Mouse (Mus musculus): Measurements from ENCODE around the gene Zfp768. TPM values are rescaled to one million over a fixed set of nuclear protein-coding genes. Genes with fewer than 3 reads are reported as not detected.

Gene Zfp768
- polyA plus RNA-seq, 1 experiment from 2014 or later = 21.9 TPM

GRCm38 (mm10) chr7:127296098-127296497, 49.3 kb downstream of the Zfp768 start, which contains the start of gene Itgal:
Gene Itgal (plus strand): TSS chr7:127296260.
- H3K27me3 ChIP-seq (replicated peaks; ENCODE audit: control insufficient read depth, insufficient read depth, low read length) = no peaks in the 10 kb centered on the region
- no peak within 1 kb of the TSS for H3K4me2 ChIP-seq (ENCODE audit: low read depth, low read length)
- H3K4me3 ChIP-seq (ENCODE audit: low read length) = no peak within 1 kb of the TSS
- no peaks in the 10 kb centered on the region for H3K36me3 ChIP-seq (ENCODE audit: control insufficient read depth, insufficient read depth, low read length)
- H3K27ac ChIP-seq (ENCODE audit: low read length) = no peak within 1 kb of the TSS
- H3K4me1 ChIP-seq (ENCODE audit: control insufficient read depth, insufficient read depth, low read length) = no peaks in the 10 kb centered on the region
- no peak within 1 kb of the TSS for H3K9ac ChIP-seq (ENCODE audit: low read depth, low read length)
- ATAC-seq = no peak
- no peaks in the 10 kb centered on the region for H3K9me3 ChIP-seq (ENCODE audit: control insufficient read depth, low read length)
- WGBS = 72% methylated on average over 11 of the region's 11 CpGs

Other genes with a start within 250 kb of the Zfp768 start
- 4.9 and 6.8 TPM in 2 replicates for gene Qprt, start 223.4 kb downstream of the Zfp768 start, polyA plus RNA-seq (2015; fragmentation: Nextera tagmentation; extraction: Ambion mirVana)
- 0.26 and 0.42 TPM in 2 replicates for gene Spn, start 207.8 kb downstream of the Zfp768 start, polyA plus RNA-seq (2015; fragmentation: Nextera tagmentation; extraction: Ambion mirVana)
- gene Cd2bp2, start 149.5 kb downstream of the Zfp768 start, polyA plus RNA-seq (2015; fragmentation: Nextera tagmentation; extraction: Ambion mirVana) = 42.2 and 43.3 TPM in 2 replicates
- 15.5 and 18.4 TPM in 2 replicates for gene Tbc1d10b, start 137.1 kb downstream of the Zfp768 start, polyA plus RNA-seq (2015; fragmentation: Nextera tagmentation; extraction: Ambion mirVana)
- 20.3 and 21.0 TPM in 2 replicates for gene Mylpf, start 136.7 kb downstream of the Zfp768 start, polyA plus RNA-seq (2015; fragmentation: Nextera tagmentation; extraction: Ambion mirVana)
- 21.6 and 23.6 TPM in 2 replicates for gene Zfp553, start 112.5 kb downstream of the Zfp768 start, polyA plus RNA-seq (2015; fragmentation: Nextera tagmentation; extraction: Ambion mirVana)
- gene Sept1, start 112.5 kb downstream of the Zfp768 start, polyA plus RNA-seq (2015; fragmentation: Nextera tagmentation; extraction: Ambion mirVana) = 15.4 and 16.3 TPM in 2 replicates
- 34.2 and 37.8 TPM in 2 replicates for gene Zfp771, start 101.3 kb downstream of the Zfp768 start, polyA plus RNA-seq (2015; fragmentation: Nextera tagmentation; extraction: Ambion mirVana)
- gene Dctpp1, start 84.9 kb downstream of the Zfp768 start, polyA plus RNA-seq (2015; fragmentation: Nextera tagmentation; extraction: Ambion mirVana) = 176 and 195 TPM in 2 replicates
- 187 and 224 TPM in 2 replicates for gene Sephs2, start 71.5 kb downstream of the Zfp768 start, polyA plus RNA-seq (2015; fragmentation: Nextera tagmentation; extraction: Ambion mirVana)
- 2.4 and 2.8 TPM in 2 replicates for gene Itgal, start 49.3 kb downstream of the Zfp768 start, polyA plus RNA-seq (2015; fragmentation: Nextera tagmentation; extraction: Ambion mirVana)
- 11.7 and 13.6 TPM in 2 replicates for gene Zfp747, start 30.5 kb upstream of the Zfp768 start, polyA plus RNA-seq (2015; fragmentation: Nextera tagmentation; extraction: Ambion mirVana)
- gene 9130019O22Rik, start 41.6 kb upstream of the Zfp768 start, polyA plus RNA-seq (2015; fragmentation: Nextera tagmentation; extraction: Ambion mirVana) = 6.9 and 7.2 TPM in 2 replicates
- 8.2 and 10.2 TPM in 2 replicates for gene E430018J23Rik, start 48.0 kb upstream of the Zfp768 start, polyA plus RNA-seq (2015; fragmentation: Nextera tagmentation; extraction: Ambion mirVana)
- gene Zfp764, start 61.2 kb upstream of the Zfp768 start, polyA plus RNA-seq (2015; fragmentation: Nextera tagmentation; extraction: Ambion mirVana) = 8.5 TPM in 2 replicates
- gene Zfp688, start 76.5 kb upstream of the Zfp768 start, polyA plus RNA-seq (2015; fragmentation: Nextera tagmentation; extraction: Ambion mirVana) = 20.8 and 23.4 TPM in 2 replicates
- 4.5 and 5.9 TPM in 2 replicates for gene Zfp689, start 103.6 kb upstream of the Zfp768 start, polyA plus RNA-seq (2015; fragmentation: Nextera tagmentation; extraction: Ambion mirVana)
- gene Prr14, start 114.0 kb upstream of the Zfp768 start, polyA plus RNA-seq (2015; fragmentation: Nextera tagmentation; extraction: Ambion mirVana) = 36.2 and 39.8 TPM in 2 replicates
- 8.0 and 8.9 TPM in 2 replicates for gene Fbrs, start 133.6 kb upstream of the Zfp768 start, polyA plus RNA-seq (2015; fragmentation: Nextera tagmentation; extraction: Ambion mirVana)
- 18.4 and 18.6 TPM in 2 replicates for gene Srcap, start 166.4 kb upstream of the Zfp768 start, polyA plus RNA-seq (2015; fragmentation: Nextera tagmentation; extraction: Ambion mirVana)
- 10.8 and 11.3 TPM in 2 replicates for gene Gm42715, start 174.0 kb upstream of the Zfp768 start, polyA plus RNA-seq (2015; fragmentation: Nextera tagmentation; extraction: Ambion mirVana)
- 5.1 and 7.7 TPM in 2 replicates for gene Tmem265, start 215.8 kb upstream of the Zfp768 start, polyA plus RNA-seq (2015; fragmentation: Nextera tagmentation; extraction: Ambion mirVana)
- 35.7 and 37.7 TPM in 2 replicates for gene Phkg2, start 227.8 kb upstream of the Zfp768 start, polyA plus RNA-seq (2015; fragmentation: Nextera tagmentation; extraction: Ambion mirVana)
- 4.8 and 5.2 TPM in 2 replicates for gene Ccdc189, start 243.0 kb upstream of the Zfp768 start, polyA plus RNA-seq (2015; fragmentation: Nextera tagmentation; extraction: Ambion mirVana)
- gene Rnf40, start 243.2 kb upstream of the Zfp768 start, polyA plus RNA-seq (2015; fragmentation: Nextera tagmentation; extraction: Ambion mirVana) = 34.3 and 35.2 TPM in 2 replicates

All from intestine, embryonic 16.5 days (tissue).